Mouse (Mus musculus) heart, postnatal 0 days (tissue): ENCODE measurements around the gene St6galnac6. TPM values are rescaled to one million over a fixed set of nuclear protein-coding genes. Genes with fewer than 3 reads are reported as not detected.

Experiments
- ATAC-seq: fragments of 200-750 bp; cut with Nextera tagmentation; 2 replicates; pipeline ENCODE4 v1.8.0; 2017; ENCODE audit warnings: low read depth, moderate number of reproducible peaks, moderate library complexity; ENCODE audit not compliant: insufficient read depth
- DNase-seq: peaks from one replicate; pipeline ENCODE4 v3.0.0-alpha.2; 2016; ENCODE audit warnings: low spot score
- H3K27ac ChIP-seq: fragments of 300-500 bp; sonication (generic); 2 replicates; pipeline ENCODE4 v1.5.1; 2014; ENCODE audit warnings: low read depth, mild to moderate bottlenecking
- H3K27me3 ChIP-seq: fragments of 300-500 bp; sonication (generic); 2 replicates; pipeline ENCODE4 v1.6.1; 2014; ENCODE audit warnings: low read length, mixed read lengths; ENCODE audit not compliant: control insufficient read depth, insufficient read depth
- H3K36me3 ChIP-seq: fragments of 300-500 bp; sonication (generic); replicated peaks from 2 replicates; pipeline ENCODE4 v1.6.1; 2014; ENCODE audit warnings: low read length, mixed read lengths; ENCODE audit not compliant: control insufficient read depth, insufficient read depth
- H3K4me1 ChIP-seq: fragments of 300-500 bp; sonication (generic); 2 replicates; pipeline ENCODE4 v1.6.1; 2014; ENCODE audit warnings: antibody characterized with exemption; ENCODE audit not compliant: control insufficient read depth, insufficient read depth
- H3K4me2 ChIP-seq: fragments of 300-500 bp; sonication (generic); 2 replicates; pipeline ENCODE4 v1.6.1; 2014; ENCODE audit warnings: low read depth, mild to moderate bottlenecking, low read length, moderate library complexity
- H3K4me3 ChIP-seq: fragments of 300-500 bp; sonication (generic); 2 replicates; pipeline ENCODE4 v1.5.1; 2014; ENCODE audit warnings: low read depth, low read length
- H3K9ac ChIP-seq: fragments of 300-500 bp; sonication (generic); replicated peaks from 2 replicates; pipeline ENCODE4 v1.6.1; 2014; ENCODE audit warnings: low read depth, low read length, mixed read lengths
- H3K9me3 ChIP-seq: fragments of 300-500 bp; sonication (generic); replicated peaks from 2 replicates; pipeline ENCODE4 v1.6.1; 2016; ENCODE audit warnings: low read length; ENCODE audit not compliant: control insufficient read depth
- CTCF ChIP-seq: IDR thresholded peaks from 2 replicates; pipeline ENCODE4 v1.5.1; 2016; ENCODE audit warnings: antibody characterized with exemption, control low read depth, low read depth
- EP300 ChIP-seq: IDR thresholded peaks from 2 replicates; pipeline ENCODE4 v1.6.1; 2016; ENCODE audit warnings: antibody characterized with exemption, low read depth
- WGBS: fragments of 180-500 bp; shearing (Covaris S2); extraction: QIAGEN DNeasy Blood & Tissue Kit; methylation state at CpG from one replicate; pipeline ENCODE4 v1.1.7; 2014; 5-methylcytosine and 5-hydroxymethylcytosine counted together
- polyA plus RNA-seq: library from polyadenylated mRNA; unstranded; fragments of >200 nt; fragmentation: Nextera tagmentation; extraction: Ambion mirVana; gene quantifications from 2 replicates; pipeline ENCODE4 v1.2.1, GENCODE M21; 2015
- total RNA-seq: library from RNA; depleted of rRNA; stranded (reverse); fragments of >200 nt; gene quantifications from 2 replicates; pipeline ENCODE4 v1.2.3, GENCODE M21; 2014; ENCODE audit warnings: low replicate concordance

Gene St6galnac6
- total and polyA plus RNA-seq, 2 experiments from 2014 or later = 44.3 to 117 TPM

GRCm38 (mm10) chr2:32630036-32630435 is 30.5 kb downstream of the St6galnac6 start:
- DNase-seq (no peak), ATAC-seq (no peak)
- H3K4me3 ChIP-seq = no peak overlapping the region
- no peaks in the 10 kb centered on the region for H3K27me3 ChIP-seq
- no peaks in the 10 kb centered on the region for H3K9me3 ChIP-seq
- no peak overlapping the region for H3K4me2 ChIP-seq
- peaks cover 43% of the 10 kb centered on the region for H3K36me3 ChIP-seq
- no peak overlapping the region for H3K9ac ChIP-seq
- WGBS = 87% methylated on average over 7 of the region's 9 CpGs
- TF ChIP-seq EP300 (no peak), CTCF (no peak)
- H3K4me1 ChIP-seq = peaks cover 28% of the 10 kb centered on the region
- no peak overlapping the region for H3K27ac ChIP-seq

GRCm38 (mm10) chr2:32631046-32631445 is 31.5 kb downstream of the St6galnac6 start:
- 81% methylated on average over 10 of the region's 10 CpGs for WGBS
- Histone ChIP-seq H3K4me3 (no peak overlapping the region), H3K4me1 (peaks cover 27% of the 10 kb centered on the region), H3K36me3 (peaks cover 46% of the 10 kb centered on the region), H3K27me3 (no peaks in the 10 kb centered on the region), H3K9ac (no peak overlapping the region), H3K27ac (no peak overlapping the region), H3K9me3 (no peaks in the 10 kb centered on the region), H3K4me2 (no peak overlapping the region)
- ATAC-seq (no peak), DNase-seq (no peak)
- TF ChIP-seq CTCF (no peak), EP300 (no peak)

- Histone ChIP-seq H3K4me2 (no peak overlapping the region), H3K4me1 (peaks cover 23% of the 10 kb centered on the region), H3K36me3 (peaks cover 46% of the 10 kb centered on the region), H3K4me3 (no peak overlapping the region), H3K9me3 (no peaks in the 10 kb centered on the region), H3K9ac (no peak overlapping the region), H3K27me3 (no peaks in the 10 kb centered on the region), H3K27ac (peak overlapping the region; percentile 58)
- WGBS = 43% methylated on average over 7 of the region's 7 CpGs
- no peak for TF ChIP-seq EP300
- TF ChIP-seq CTCF = peak; percentile 86
- ATAC-seq (peak; percentile 30), DNase-seq (peak; percentile 80)
Observed at GRCm38 (mm10) chr2:32631737-32632394, 32.4 kb downstream of the St6galnac6 start.

- Histone ChIP-seq H3K9me3 (no peaks in the 10 kb centered on the region), H3K27me3 (no peaks in the 10 kb centered on the region), H3K9ac (no peak overlapping the region), H3K4me2 (no peak overlapping the region), H3K36me3 (peaks cover 46% of the 10 kb centered on the region), H3K4me3 (no peak overlapping the region), H3K4me1 (peaks cover 13% of the 10 kb centered on the region), H3K27ac (peak overlapping the region; percentile 71)
- TF ChIP-seq EP300 = 0 out of 2 replicates have a peak, but pooled peaks have one; percentile 58
- TF ChIP-seq CTCF = no peak
- 41% methylated on average over 5 of the region's 5 CpGs for WGBS
- ATAC-seq (0 out of 2 replicates have a peak, but pooled peaks have one; percentile 5), DNase-seq (peak; percentile 54)
Observed at GRCm38 (mm10) chr2:32633660-32634059, 34.2 kb downstream of the St6galnac6 start.

GRCm38 (mm10) chr2:32634277-32635105 is 35.0 kb downstream of the St6galnac6 start:
- Histone ChIP-seq H3K4me2 (no peak overlapping the region), H3K27ac (peak overlapping the region; percentile 71), H3K9me3 (no peaks in the 10 kb centered on the region), H3K36me3 (peaks cover 46% of the 10 kb centered on the region), H3K4me1 (peaks cover 6% of the 10 kb centered on the region), H3K9ac (no peak overlapping the region), H3K4me3 (no peak overlapping the region), H3K27me3 (no peaks in the 10 kb centered on the region)
- TF ChIP-seq EP300 (no peak), CTCF (no peak)
- WGBS = 80% methylated on average over 10 of the region's 10 CpGs
- no peak for ATAC-seq
- no peak for DNase-seq
